Mouse (Mus musculus) layer of hippocampus, adult 2 months (tissue): Measurements from ENCODE around the gene Kif28. TPM values are rescaled to one million over a fixed set of nuclear protein-coding genes. Genes with fewer than 3 reads are reported as not detected.
"Not testable (repeated sequence)": the region's sequence is repeated elsewhere in the genome, so short reads cannot be mapped to it uniquely, and the experiment has no call there.

Experiments used
- DNase-seq, 2 experiments: peaks; one replicate each; pipeline ENCODE4 v3.0.0; 2022; ENCODE audit warnings: low spot score in 2 of 2
- H3K27ac ChIP-seq: fragments of 200-600 bp; 2 replicates; pipeline ENCODE4 v1.8.1; 2022
- H3K4me3 ChIP-seq: fragments of 200-600 bp; 2 replicates; pipeline ENCODE4 v1.8.1; 2022; ENCODE audit warnings: mild to moderate bottlenecking
- CTCF ChIP-seq: fragments of 200-600 bp; conservative IDR thresholded peaks from 2 replicates; pipeline ENCODE4 v1.8.1; 2022; ENCODE audit warnings: antibody characterized with exemption, mild to moderate bottlenecking, moderate library complexity
- total RNA-seq, 2 experiments: library from RNA; stranded (reverse); gene quantifications; 2 replicates each; pipeline ENCODE4 v1.2.3; 2021

The Kif28 gene
- total RNA-seq, 2 experiments from 2014 or later = 0.13 to 0.20 TPM

- H3K4me3 ChIP-seq = no peak overlapping the region
- peak in 1 of 2 experiments; percentile 6 for DNase-seq
- H3K27ac ChIP-seq = no peak overlapping the region
- no peak for TF ChIP-seq CTCF
Measured at GRCm38 (mm10) chr1:179651224-179651623, 93.8 kb downstream of the Kif28 start.

GRCm38 (mm10) chr1:179650284-179650683 is 94.8 kb downstream of the Kif28 start:
- Histone ChIP-seq H3K4me3 (no peak overlapping the region), H3K27ac (no peak overlapping the region)
- TF ChIP-seq CTCF = no peak
- DNase-seq = peak in 1 of 2 experiments; percentile 1

GRCm38 (mm10) chr1:179649324-179649723 is 95.7 kb downstream of the Kif28 start:
- Histone ChIP-seq H3K27ac (no peak overlapping the region), H3K4me3 (no peak overlapping the region)
- DNase-seq = no peak
- TF ChIP-seq CTCF = no peak

GRCm38 (mm10) chr1:179648678-179649077 is 96.4 kb downstream of the Kif28 start:
- not testable (repeated sequence) for DNase-seq, H3K4me3 ChIP-seq, H3K27ac ChIP-seq

GRCm38 (mm10) chr1:179645980-179646268 is 99.1 kb downstream of the Kif28 start:
- peak overlapping the region; percentile 43; the same call in 1 of the 2 replicates for H3K4me3 ChIP-seq
- H3K27ac ChIP-seq = no peak overlapping the region
- TF ChIP-seq CTCF = no peak
- DNase-seq = no peak

Other genes with a start within 250 kb of the Kif28 start
- gene Smyd3, start 227.2 kb downstream of the Kif28 start, total RNA-seq = 10 to 100 TPM; 21.1 to 24.5 TPM
- 10 to 100 TPM; 21.0 to 24.8 TPM for gene Tfb2m, start 199.0 kb downstream of the Kif28 start, total RNA-seq
- gene Cnst, start 198.9 kb downstream of the Kif28 start, total RNA-seq = 10 to 100 TPM; 31.9 to 34.4 TPM
- 10 to 100 TPM; 54.6 to 56.1 TPM for gene Sccpdh, start 77.1 kb downstream of the Kif28 start, total RNA-seq
- gene Gm10518, start 58.1 kb upstream of the Kif28 start, total RNA-seq = not detected
- gene Ahctf1, start 58.4 kb upstream of the Kif28 start, total RNA-seq = 10 to 100 TPM; 40.0 to 41.8 TPM
- gene Cdc42bpa, start 215.2 kb upstream of the Kif28 start, total RNA-seq = 100 to 1,000 TPM; 229 to 247 TPM